Mouse (Mus musculus) gastrocnemius, postnatal 10 days (tissue): Measurements from ENCODE around the gene Tlr3. TPM values are rescaled to one million over a fixed set of nuclear protein-coding genes. Genes with fewer than 3 reads are reported as not detected.

Source experiments
- DNase-seq: peaks from one replicate; pipeline ENCODE4 v3.0.0; 2021; ENCODE audit warnings: mixed read lengths
- long read RNA-seq, 2 experiments: library from polyadenylated mRNA; stranded (forward); transcript quantifications; one replicate each; pipeline ENCODE4 v2.0.0; 2021
- total RNA-seq, 2 experiments: library from RNA; stranded (reverse); gene quantifications; 2 replicates each; pipeline ENCODE4 v1.2.3; 2021

The Tlr3 gene
- 1 to 10 TPM; 3.8 TPM for total RNA-seq
- long read RNA-seq, experiment 1, full-length matches to known transcripts, result 2 of 7 reads
- long read RNA-seq, experiment 1, partial matches to known transcripts, result 1 of 7 reads
- long read RNA-seq, experiment 1, other reads (novel, unspliced or antisense), result 4 of 7 reads
- long read RNA-seq, experiment 2, partial matches to known transcripts, result 1 of 4 reads
- long read RNA-seq, experiment 2, other reads (novel, unspliced or antisense), result 3 of 4 reads

DNA sequence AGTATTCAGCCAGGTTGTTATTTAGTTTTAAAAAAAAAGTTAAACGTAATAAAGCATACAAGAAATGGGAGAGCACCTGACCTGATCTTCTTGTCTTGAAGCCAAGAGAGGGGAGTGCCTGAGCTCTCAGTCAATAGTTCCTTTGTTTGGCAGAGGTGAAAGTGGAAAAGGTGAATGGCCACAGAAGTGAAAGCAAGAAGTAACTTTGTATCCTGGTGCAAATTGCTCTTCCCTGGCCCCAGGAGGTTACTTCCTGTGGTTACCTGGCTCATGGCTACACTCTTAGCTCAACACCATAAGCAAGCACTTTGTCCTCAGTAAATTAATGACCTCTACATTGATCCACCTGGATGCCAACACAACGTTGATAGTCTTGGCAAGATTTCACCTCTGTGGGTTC, at the start of gene Tlr3:
Gene Tlr3 (minus strand): TSS at position 199 of the 400 bp plus-strand sequence.
- DNase-seq, result no peak

- no peak for DNase-seq
These were observed 47.0 kb upstream of the Tlr3 start for GRCm38 (mm10) chr8:45457874-45458273.

DNA sequence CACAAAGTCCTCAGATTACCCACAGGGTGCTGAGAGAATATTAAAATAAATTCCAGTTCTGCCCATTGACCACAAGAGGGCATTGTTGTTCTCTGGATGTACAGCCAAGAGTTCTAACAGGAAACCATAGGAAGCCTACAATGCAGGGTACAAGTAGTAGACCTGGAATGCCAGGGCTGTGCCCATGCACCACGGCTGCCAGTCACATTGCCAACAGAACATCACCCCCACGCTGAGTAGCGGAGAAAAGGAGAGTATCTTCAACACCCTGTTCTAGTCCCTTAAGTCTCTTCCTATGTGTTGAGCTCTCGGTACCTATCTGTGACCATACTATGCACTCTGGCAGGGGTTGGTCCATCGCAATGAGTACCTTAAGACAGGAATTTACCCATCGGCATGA, 43.5 kb upstream of the Tlr3 start:
- peak; percentile 7 for DNase-seq

DNA sequence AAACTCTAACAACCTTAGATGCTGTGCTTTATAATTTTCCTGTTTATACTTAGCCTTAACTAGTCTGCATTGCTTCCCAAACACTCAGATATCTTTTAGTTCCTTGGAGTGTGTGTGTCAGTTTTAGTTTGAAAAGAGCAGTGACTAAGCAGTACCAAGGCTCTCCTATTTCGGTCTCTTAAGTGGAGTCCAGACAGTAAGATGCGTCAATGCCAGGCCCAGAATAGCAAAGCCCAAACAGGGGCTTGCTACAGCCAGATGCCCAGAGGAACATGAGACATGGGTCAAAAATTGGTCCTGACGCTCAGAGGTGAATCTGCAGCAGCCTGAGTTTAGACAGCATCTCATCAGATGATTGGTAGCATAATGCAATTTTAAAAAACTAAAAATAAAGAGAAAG, 41.2 kb upstream of the Tlr3 start:
- no peak for DNase-seq

DNA sequence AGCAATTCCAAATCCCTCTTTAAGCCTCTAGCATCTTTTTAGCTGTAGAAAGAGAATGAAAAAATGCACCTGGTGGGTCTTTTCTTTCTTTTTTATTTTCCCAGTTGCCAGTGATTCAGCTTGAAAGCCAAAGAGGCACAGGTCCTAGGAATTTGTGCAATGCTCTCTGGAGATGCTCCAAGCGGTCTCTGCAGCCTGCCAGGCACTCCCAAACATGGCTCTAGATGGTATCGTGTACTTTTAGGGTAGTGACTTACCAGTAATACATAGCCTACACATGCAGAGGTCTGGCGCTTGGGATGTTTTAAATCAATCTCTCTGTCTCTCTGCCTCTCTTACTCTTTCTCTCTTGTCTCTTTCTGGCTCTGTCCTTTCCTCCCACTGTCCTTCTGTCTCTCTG, 38.0 kb upstream of the Tlr3 start:
- no peak for DNase-seq

GRCm38 (mm10) chr8:45448257-45448656, 37.4 kb upstream of the Tlr3 start:
- no peak for DNase-seq

DNA sequence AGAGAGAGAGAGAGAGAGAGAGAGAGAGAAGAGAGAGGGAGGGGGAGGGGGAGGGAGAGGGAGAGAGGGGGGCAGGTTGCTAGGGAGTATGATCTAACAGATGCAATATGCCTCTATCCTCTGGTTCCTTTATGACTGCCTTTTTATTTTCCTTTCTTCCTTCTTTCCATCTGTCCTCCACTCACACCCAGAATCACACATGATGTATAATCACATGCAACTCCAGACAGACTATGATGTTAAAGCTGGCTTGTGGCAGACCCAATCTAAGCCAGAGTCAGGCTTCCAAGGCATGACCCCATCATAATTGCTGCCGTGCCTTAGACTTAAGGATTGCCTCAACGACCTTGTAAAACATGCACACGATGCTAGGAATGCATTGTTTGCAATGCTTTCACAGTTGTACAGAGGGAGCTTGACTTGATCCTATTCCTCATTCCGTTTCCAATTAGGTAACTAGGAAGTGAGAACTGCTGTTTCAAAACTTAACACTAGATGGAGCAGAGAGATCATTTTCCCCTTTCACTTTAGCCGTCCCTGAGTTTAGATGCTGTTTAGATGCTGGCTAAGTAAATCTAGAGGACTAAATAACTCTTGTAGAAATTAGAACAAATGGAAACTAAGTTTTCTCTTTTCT, 28.1 kb upstream of the Tlr3 start:
- no peak for DNase-seq

DNA sequence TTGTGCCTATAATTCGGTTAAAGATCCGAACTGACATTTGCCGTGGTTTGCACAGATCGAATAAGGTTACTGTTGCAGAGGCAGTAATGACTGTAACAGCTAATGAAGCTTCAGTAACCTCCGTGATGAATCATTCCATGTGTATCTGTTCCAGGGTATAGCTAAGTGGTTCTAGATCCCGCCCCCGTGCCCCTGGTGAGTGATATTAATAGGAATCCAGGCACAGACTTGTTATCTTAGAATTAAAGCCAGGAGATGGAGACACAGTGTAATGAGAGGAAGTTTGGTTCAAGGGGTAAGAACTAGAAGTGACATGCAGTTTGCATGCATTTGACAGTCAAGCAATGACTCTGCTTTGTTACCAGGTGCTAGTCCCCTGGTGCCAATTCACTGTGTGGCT, 9.3 kb upstream of the Tlr3 start:
- no peak for DNase-seq

GRCm38 (mm10) chr8:45414965-45415364, 4.1 kb upstream of the Tlr3 start:
- no peak for DNase-seq

DNA sequence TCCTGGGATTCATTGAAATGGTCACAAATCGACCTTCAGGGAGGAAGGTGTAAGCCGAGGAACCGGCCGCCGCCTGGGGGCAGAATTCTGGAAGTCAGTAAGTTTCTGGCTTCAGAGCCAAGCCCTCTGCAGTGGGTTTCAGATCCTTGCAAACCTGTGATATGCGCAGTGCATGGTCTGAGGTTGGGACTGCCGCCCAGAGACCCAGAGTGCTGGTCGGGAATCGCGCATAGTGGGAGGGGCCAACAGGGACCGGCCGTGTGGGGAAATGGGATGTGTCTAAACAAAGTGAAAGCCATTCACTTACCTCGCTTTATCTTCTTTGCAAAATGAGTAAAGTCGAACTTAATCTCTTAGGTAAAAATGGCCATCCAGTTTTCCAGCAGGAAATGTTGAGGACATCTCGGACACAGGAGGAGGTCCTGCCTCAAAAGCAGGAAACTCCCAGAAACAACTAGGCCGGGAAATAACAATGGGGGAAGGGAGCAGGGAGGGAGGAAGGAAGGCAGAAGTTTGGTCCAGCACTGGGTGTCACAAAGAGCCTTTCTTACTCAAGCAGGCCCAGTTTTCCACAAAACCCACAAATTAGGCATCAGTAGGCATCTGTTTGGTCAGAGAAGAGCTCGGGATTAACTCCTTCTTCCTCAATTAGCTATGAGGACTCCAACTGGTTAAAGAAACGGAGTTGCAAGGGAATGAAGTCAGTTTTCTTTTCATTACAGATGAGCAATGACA, 567 bp downstream of the Tlr3 start:
- peak; percentile 56 for DNase-seq

GRCm38 (mm10) chr8:45409702-45410101, 1.2 kb downstream of the Tlr3 start:
- DNase-seq, result no peak

DNA sequence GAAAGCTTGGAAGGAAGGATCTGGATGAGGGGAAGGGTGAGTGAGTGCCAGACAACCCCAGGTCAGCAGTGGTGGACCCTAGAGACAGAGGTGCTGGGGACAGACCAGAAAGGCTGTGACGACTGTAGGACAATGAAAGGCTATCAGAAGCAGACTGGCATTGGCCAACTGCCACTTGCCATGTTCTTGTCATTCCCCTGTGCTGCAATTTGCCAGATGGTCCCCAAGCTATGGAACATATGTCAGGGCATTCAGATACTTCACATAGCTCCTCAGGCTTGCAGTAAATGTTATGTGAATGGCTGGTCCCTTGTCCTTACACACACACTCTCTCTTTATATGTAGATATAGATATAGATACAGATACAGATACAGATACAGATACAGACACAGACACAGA, 27.6 kb downstream of the Tlr3 start:
- no peak for DNase-seq

DNA sequence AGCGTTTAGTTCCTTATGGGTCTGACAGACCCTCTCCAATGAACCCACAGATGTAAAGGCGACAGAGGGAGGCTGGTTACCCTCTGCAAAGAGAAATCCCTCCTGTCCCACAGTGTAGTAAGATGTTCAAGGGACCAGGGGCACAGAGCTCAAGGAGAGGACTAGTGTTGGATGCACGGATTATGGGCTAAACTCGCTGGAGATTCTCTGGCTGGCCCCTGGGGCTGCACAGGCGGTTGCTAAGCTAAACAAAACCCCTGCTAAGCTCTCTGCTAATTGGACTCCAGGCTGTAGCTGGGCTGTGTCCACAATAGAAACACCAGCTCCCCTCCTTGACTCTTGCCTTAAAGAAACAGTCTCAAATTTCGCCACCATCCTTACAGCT, 28.9 kb downstream of the Tlr3 start, which contains the start of gene Fam149a:
Gene Fam149a (minus strand): TSS at position 329 of the 385 bp plus-strand sequence.
- DNase-seq, result no peak

GRCm38 (mm10) chr8:45381075-45381962, 29.6 kb downstream of the Tlr3 start:
- DNase-seq, result no peak

DNA sequence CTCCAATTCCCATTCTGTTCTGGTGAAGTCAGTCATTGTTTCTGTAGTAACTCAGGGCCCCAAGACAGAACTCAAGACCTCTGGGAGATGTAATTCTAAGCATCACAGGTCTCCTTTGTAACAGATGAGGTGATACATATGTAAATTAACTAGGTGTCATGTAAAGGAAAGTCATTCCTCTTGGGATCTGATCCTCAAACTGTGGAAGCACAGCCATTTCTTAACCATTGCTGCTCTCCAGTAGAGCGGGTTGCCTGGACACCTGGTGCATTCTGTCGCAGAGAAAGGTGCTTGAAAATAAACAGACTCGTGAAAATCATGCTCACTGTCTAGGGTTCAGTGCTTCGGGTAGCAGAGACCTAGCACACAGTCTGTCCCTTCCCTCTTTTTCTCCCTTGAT, 30.3 kb downstream of the Tlr3 start:
- DNase-seq, result no peak

DNA sequence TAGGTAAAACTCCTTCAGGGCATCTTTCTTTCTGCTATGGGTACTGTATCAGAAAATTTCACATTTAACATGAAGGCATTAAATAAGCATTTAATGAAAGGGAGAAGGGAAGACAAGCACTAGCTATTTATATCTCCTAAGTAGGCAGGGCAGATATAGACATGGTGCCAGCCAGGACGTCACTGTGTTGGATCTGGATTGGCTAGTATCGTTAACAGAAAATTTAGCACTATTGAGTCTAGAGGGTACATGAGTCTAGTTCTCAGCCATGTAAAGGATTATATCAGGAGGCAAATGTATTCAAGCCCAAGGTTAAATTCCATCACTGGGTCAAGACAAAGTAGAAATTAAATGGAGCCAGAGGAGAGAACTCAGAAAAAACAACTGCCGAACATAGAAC, 36.8 kb downstream of the Tlr3 start:
- no peak for DNase-seq

- DNase-seq, result no peak
These were observed 43.7 kb downstream of the Tlr3 start for GRCm38 (mm10) chr8:45367154-45367553.

- DNase-seq, result no peak
These were observed 47.7 kb downstream of the Tlr3 start for GRCm38 (mm10) chr8:45363220-45363619.

DNA sequence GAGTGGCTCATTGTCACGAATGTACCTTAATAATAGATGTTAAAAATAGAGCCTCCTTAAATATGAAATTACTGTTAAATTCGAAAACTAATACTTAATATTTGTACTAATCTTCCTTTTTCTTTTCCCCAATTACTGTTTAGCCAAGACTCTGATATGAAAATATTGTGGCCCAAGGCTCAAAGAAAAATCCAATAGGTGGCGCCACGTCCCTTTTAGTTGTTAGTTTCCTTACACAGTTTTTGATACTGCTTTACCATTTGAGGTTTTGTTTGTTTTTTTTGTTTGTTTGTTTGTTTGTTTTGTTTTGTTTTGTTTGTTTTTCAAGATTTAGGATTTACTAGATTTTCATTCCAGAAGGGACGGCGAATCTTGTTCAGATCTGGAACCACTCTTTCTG, 48.6 kb downstream of the Tlr3 start:
- DNase-seq, result peak; percentile 16

- no peak for DNase-seq
These were observed 51.7 kb downstream of the Tlr3 start for GRCm38 (mm10) chr8:45359091-45359605.

DNA sequence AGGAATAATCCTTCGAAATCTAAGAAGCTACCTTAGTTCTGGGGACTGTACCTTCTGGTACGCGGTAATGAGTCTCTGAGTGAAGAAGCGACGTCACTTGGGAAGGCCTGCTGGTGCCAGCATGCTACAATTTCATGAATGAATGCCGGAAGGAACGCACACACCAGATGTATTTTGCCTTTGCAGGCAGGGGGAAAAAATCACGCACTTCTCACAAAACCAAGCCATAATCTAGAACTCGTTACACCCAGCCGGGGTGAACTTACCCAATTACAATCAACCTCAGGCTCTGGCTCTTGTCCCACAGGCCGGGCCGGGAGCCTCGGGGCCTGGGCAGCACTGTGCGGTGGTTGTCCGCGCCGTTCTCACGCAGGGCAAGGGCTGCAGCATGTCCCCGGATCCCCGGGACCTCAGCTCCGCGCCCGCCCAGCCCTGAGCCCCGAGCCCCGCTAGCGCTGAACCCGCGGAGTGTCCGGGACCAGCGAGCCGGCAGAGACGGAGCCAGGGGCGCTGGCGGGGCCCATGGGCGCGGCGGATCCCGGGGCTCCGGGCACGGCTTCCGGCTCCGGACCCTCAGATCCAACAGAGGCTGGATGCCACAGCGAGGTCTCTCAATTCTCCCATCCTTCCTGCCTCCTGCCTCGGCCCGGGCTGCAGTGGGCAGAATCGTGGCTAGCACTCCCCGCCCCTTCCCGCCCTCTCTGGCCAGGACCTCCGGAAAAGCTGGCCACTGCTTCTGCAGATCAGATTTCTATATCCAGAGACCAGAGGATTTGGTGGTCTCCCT, 52.6 kb downstream of the Tlr3 start:
- DNase-seq, result peak; percentile 51
